Mouse (Mus musculus) stomach, embryonic 15.5 days (tissue): Measurements from ENCODE around the gene Spdef. TPM values are rescaled to one million over a fixed set of nuclear protein-coding genes. Genes with fewer than 3 reads are reported as not detected.

Experiments used
- ATAC-seq: fragments of 200-750 bp; cut with Nextera tagmentation; 2 replicates; pipeline ENCODE4 v1.8.0; 2017; ENCODE audit warnings: low read depth, moderate number of reproducible peaks, moderate TSS enrichment; ENCODE audit not compliant: insufficient read depth, low FRiP score
- H3K27ac ChIP-seq: fragments of 300-500 bp; sonication (generic); 2 replicates; pipeline ENCODE4 v1.5.1; 2015; ENCODE audit warnings: mild to moderate bottlenecking, inconsistent platforms
- H3K27me3 ChIP-seq: fragments of 300-500 bp; sonication (generic); replicated peaks from 2 replicates; pipeline ENCODE4 v1.6.1; 2015; ENCODE audit warnings: inconsistent platforms
- H3K36me3 ChIP-seq: fragments of 300-500 bp; sonication (generic); 2 replicates; pipeline ENCODE4 v1.6.1; 2015; ENCODE audit warnings: inconsistent platforms
- H3K4me1 ChIP-seq: fragments of 300-500 bp; sonication (generic); 2 replicates; pipeline ENCODE4 v1.6.1; 2015; ENCODE audit warnings: inconsistent platforms
- H3K4me2 ChIP-seq: fragments of 300-500 bp; sonication (generic); 2 replicates; pipeline ENCODE4 v1.6.1; 2015; ENCODE audit warnings: mild to moderate bottlenecking, inconsistent platforms
- H3K4me3 ChIP-seq: fragments of 300-500 bp; sonication (generic); replicated peaks from 2 replicates; pipeline ENCODE4 v1.5.1; 2015; ENCODE audit warnings: inconsistent platforms
- H3K9ac ChIP-seq: fragments of 300-500 bp; sonication (generic); 2 replicates; pipeline ENCODE4 v1.6.1; 2015; ENCODE audit warnings: inconsistent platforms
- H3K9me3 ChIP-seq: fragments of 300-500 bp; sonication (generic); 2 replicates; pipeline ENCODE4 v1.6.1; 2016; ENCODE audit warnings: inconsistent platforms
- WGBS: fragments of 180-500 bp; shearing (Covaris S2); methylation state at CpG from one replicate; pipeline ENCODE4 v1.1.7; 2015; 5-methylcytosine and 5-hydroxymethylcytosine counted together
- polyA plus RNA-seq: library from polyadenylated mRNA; unstranded; fragments of >200 nt; fragmentation: Nextera tagmentation; extraction: Ambion mirVana; gene quantifications from 2 replicates; pipeline ENCODE4 v1.2.1, GENCODE M21; 2015

Spdef gene
- polyA plus RNA-seq, 1 experiment from 2014 or later, result 18.9 TPM

DNA sequence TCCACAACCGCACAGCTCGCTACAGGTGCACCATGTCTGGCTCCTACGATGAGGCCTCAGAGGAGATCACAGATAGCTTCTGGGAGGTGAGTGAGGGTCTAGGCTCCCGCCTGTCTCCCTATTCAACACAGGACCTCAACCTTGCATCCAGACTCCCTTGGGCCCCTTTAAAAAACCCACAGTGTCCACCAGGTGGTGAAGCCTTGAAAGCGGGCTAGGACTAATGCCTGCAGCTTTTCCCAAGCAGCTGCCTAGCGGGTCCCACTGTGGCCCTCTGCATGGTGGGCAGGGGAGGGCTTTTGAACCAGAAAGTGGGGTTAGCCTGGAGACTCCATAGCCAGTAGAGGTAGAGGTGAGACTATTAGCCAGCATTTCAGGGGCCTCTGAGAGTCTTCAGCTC, 26.9 kb downstream of the Spdef start:
- H3K4me1 ChIP-seq, result 0 out of 2 replicates have a peak, but pooled peaks cover 9% of the 10 kb centered on the region
- H3K9ac ChIP-seq, result no peak overlapping the region
- no peak for ATAC-seq
- H3K9me3 ChIP-seq, result no peaks in the 10 kb centered on the region
- no peaks in the 10 kb centered on the region for H3K36me3 ChIP-seq
- H3K27me3 ChIP-seq, result peaks cover 5% of the 10 kb centered on the region; the same call in 1 of the 2 replicates
- no peak overlapping the region for H3K4me3 ChIP-seq
- 69% methylated on average over 6 of the region's 6 CpGs for WGBS
- H3K4me2 ChIP-seq, result no peak overlapping the region
- no peak overlapping the region for H3K27ac ChIP-seq

- Histone ChIP-seq H3K9ac (no peak overlapping the region), H3K4me1 (0 out of 2 replicates have a peak, but pooled peaks cover 9% of the 10 kb centered on the region), H3K27me3 (no peaks in the 10 kb centered on the region), H3K4me2 (no peak overlapping the region), H3K9me3 (no peaks in the 10 kb centered on the region), H3K4me3 (no peak overlapping the region), H3K36me3 (no peaks in the 10 kb centered on the region), H3K27ac (no peak overlapping the region)
- no peak for ATAC-seq
- WGBS, result 82% methylated on average over 2 of the region's 2 CpGs
These were observed 27.9 kb downstream of the Spdef start for GRCm38 (mm10) chr17:27700812-27701211.

- H3K9me3 ChIP-seq, result no peaks in the 10 kb centered on the region
- H3K4me3 ChIP-seq, result no peak overlapping the region
- H3K4me2 ChIP-seq, result no peak overlapping the region
- H3K9ac ChIP-seq, result no peak overlapping the region
- H3K4me1 ChIP-seq, result 0 out of 2 replicates have a peak, but pooled peaks cover 9% of the 10 kb centered on the region
- no peak overlapping the region for H3K27ac ChIP-seq
- H3K36me3 ChIP-seq, result no peaks in the 10 kb centered on the region
- ATAC-seq, result no peak
- no peaks in the 10 kb centered on the region for H3K27me3 ChIP-seq
- 85% methylated on average over 17 of the region's 17 CpGs for WGBS
These were observed 29.0 kb downstream of the Spdef start for GRCm38 (mm10) chr17:27699641-27700244.

- Histone ChIP-seq H3K4me3 (no peak overlapping the region), H3K4me1 (peaks cover under 1% of the 10 kb centered on the region; the same call in 1 of the 2 replicates), H3K27ac (no peak overlapping the region), H3K9me3 (no peaks in the 10 kb centered on the region), H3K9ac (no peak overlapping the region), H3K27me3 (peaks cover 16% of the 10 kb centered on the region), H3K4me2 (no peak overlapping the region), H3K36me3 (no peaks in the 10 kb centered on the region)
- no peak; the same call in 1 of the 2 replicates for ATAC-seq
- WGBS, result 68% methylated on average over 14 of the region's 14 CpGs
These were observed 37.6 kb downstream of the Spdef start for GRCm38 (mm10) chr17:27690993-27691693.

DNA sequence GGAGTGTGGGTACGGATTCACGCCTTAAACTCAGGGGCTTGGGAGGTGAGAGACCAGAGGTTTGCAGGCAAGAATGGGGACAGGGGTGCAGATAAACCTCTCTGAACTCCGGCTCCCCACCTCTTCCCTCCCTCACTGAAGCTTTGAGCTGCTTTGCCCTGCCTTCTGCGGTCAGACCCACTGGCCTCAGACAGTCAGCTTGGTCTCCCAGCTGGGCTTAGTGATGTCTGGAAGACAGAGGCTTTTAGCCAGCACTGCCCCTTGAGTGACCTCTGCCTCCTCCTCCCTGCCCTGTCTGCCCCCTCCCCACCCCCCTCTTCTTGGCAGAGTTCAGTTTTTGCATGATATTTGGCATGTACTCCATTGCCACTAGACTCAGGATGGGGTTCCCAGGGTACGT, 42.4 kb downstream of the Spdef start:
- WGBS, result 34% methylated on average over 5 of the region's 5 CpGs
- no peak for ATAC-seq
- H3K27me3 ChIP-seq, result peaks cover 32% of the 10 kb centered on the region
- peaks cover 12% of the 10 kb centered on the region for H3K4me1 ChIP-seq
- H3K9me3 ChIP-seq, result no peaks in the 10 kb centered on the region
- H3K4me3 ChIP-seq, result no peak overlapping the region
- no peak overlapping the region for H3K4me2 ChIP-seq
- H3K27ac ChIP-seq, result no peak overlapping the region
- no peaks in the 10 kb centered on the region for H3K36me3 ChIP-seq
- H3K9ac ChIP-seq, result no peak overlapping the region

- 2% methylated on average over 11 of the region's 11 CpGs for WGBS
- peak; percentile 7; the same call in 1 of the 2 replicates for ATAC-seq
- Histone ChIP-seq H3K4me3 (peak overlapping the region; percentile 44), H3K9ac (no peak overlapping the region), H3K27me3 (peaks cover 32% of the 10 kb centered on the region), H3K9me3 (no peaks in the 10 kb centered on the region), H3K4me2 (peak overlapping the region; percentile 92), H3K36me3 (no peaks in the 10 kb centered on the region), H3K27ac (no peak overlapping the region), H3K4me1 (peaks cover 12% of the 10 kb centered on the region)
These were observed 43.2 kb downstream of the Spdef start for GRCm38 (mm10) chr17:27685550-27685913.

GRCm38 (mm10) chr17:27684886-27685549, 43.7 kb downstream of the Spdef start:
- 0 out of 2 replicates have a peak, but pooled peaks have one; percentile 16 for ATAC-seq
- H3K9ac ChIP-seq, result no peak overlapping the region; the same call in 1 of the 2 replicates
- peak overlapping the region; percentile 44 for H3K4me3 ChIP-seq
- peaks cover 32% of the 10 kb centered on the region for H3K27me3 ChIP-seq
- H3K27ac ChIP-seq, result no peak overlapping the region
- H3K9me3 ChIP-seq, result no peaks in the 10 kb centered on the region
- peaks cover 12% of the 10 kb centered on the region for H3K4me1 ChIP-seq
- WGBS, result under 1% methylated on average over 36 of the region's 53 CpGs
- peak overlapping the region; percentile 92 for H3K4me2 ChIP-seq
- H3K36me3 ChIP-seq, result no peaks in the 10 kb centered on the region

DNA sequence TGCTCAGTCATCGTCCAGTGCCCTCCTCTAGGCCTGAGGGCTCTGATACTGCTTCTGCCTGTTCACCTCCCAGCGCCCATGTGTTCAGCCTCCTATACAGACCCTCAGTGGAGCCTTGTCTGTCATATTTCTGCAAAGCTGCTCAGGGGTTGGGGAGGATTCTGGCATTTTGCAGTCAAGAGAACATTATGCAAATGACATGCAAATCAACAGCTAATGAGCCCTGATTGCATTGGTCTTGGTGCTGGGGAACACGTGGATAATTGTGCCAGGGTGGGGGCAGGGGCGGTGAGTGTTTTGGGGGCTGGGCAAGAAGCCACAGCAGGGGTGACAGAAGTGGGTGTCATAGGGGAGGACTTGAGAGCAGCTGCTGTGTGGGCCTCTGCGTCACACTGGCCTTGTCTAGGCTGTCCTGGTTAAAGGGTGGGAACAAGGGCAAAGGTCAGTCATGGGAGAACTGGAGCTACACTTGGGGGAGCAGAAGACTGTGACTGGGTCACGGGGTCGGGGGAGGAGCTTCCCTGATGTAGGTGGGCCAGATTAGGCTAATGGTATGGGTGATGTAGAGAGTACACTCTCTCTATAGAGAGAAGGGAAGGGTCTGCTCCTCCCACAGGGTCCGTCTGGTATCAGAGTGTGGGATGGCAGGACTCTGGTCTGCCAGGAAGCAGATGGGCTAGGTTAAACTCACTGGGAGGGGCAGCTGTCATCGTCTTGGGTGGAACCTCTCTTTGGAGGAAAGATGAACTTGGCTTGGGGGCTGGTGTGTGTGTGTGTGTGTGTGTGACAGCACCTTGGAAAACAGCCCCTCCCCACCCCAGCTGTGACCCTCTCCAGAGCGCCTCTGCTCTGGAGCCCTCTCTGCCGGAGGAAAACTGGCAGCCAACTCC, 49.6 kb downstream of the Spdef start:
- ATAC-seq, result peak; percentile 70; the same call in 1 of the 2 replicates
- Histone ChIP-seq H3K9me3 (no peaks in the 10 kb centered on the region), H3K27ac (no peak overlapping the region), H3K9ac (no peak overlapping the region), H3K27me3 (no peaks in the 10 kb centered on the region), H3K4me3 (no peak overlapping the region), H3K4me1 (no peaks in the 10 kb centered on the region), H3K36me3 (no peaks in the 10 kb centered on the region), H3K4me2 (no peak overlapping the region)
- WGBS, result 47% methylated on average over 11 of the region's 11 CpGs

- Histone ChIP-seq H3K9me3 (no peaks in the 10 kb centered on the region), H3K4me3 (no peak overlapping the region), H3K36me3 (no peaks in the 10 kb centered on the region), H3K27me3 (no peaks in the 10 kb centered on the region), H3K9ac (no peak overlapping the region), H3K27ac (no peak overlapping the region), H3K4me2 (no peak overlapping the region), H3K4me1 (no peaks in the 10 kb centered on the region)
- 79% methylated on average over 5 of the region's 5 CpGs for WGBS
- no peak for ATAC-seq
These were observed 51.0 kb downstream of the Spdef start for GRCm38 (mm10) chr17:27677756-27678155.

GRCm38 (mm10) chr17:27676270-27676669, 52.5 kb downstream of the Spdef start:
- 53% methylated on average over 7 of the region's 7 CpGs for WGBS
- H3K4me3 ChIP-seq, result no peak overlapping the region
- H3K27me3 ChIP-seq, result no peaks in the 10 kb centered on the region
- no peak overlapping the region for H3K27ac ChIP-seq
- no peak for ATAC-seq
- H3K4me1 ChIP-seq, result no peaks in the 10 kb centered on the region
- no peak overlapping the region for H3K9ac ChIP-seq
- H3K9me3 ChIP-seq, result no peaks in the 10 kb centered on the region
- H3K36me3 ChIP-seq, result no peaks in the 10 kb centered on the region
- H3K4me2 ChIP-seq, result no peak overlapping the region

- Histone ChIP-seq H3K27me3 (no peaks in the 10 kb centered on the region), H3K36me3 (no peaks in the 10 kb centered on the region), H3K4me2 (no peak overlapping the region), H3K27ac (no peak overlapping the region), H3K9me3 (no peaks in the 10 kb centered on the region), H3K4me3 (no peak overlapping the region), H3K4me1 (no peaks in the 10 kb centered on the region), H3K9ac (no peak overlapping the region)
- ATAC-seq, result no peak
- WGBS, result 54% methylated on average over 9 of the region's 9 CpGs
These were observed 53.3 kb downstream of the Spdef start for GRCm38 (mm10) chr17:27675453-27675852.
